Comparison of ENCODE assay signal across 8 mouse cellular contexts in the genomic region with DNA sequence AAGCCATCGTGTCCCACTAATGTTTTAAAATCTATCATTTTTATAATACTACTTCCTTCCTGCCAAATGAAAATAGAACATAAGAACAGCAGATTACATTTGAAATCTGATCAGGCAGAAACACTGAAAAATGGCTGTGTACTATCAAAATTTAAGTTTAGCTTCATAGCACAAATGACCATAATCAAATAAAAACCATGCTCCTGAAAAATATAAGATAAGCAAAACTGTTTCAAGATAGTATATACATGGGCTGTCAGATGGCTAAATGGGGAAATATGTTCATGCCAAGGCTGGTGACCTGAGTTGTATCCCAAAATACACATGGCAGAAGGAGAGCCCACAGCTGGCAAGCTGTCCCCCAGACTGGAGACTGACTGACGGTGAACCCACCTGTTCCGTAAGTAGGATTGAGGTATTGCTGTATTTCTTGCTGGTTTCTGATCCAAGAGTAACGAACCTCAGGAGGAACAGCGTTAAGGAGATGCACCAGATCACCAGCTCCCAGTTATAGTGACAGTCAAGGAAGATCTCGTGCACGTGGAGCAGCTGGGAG.
"Had no signal": no experiment of that assay in that cellular context is flagged by ENCODE, and none has a peak within 500 bp of the region (broad histone marks: within the 10 kb centered on the region; RNA-seq: fewer than 3 reads in every experiment).

No protein-coding gene starts in this region.

- DNase-seq: kidney, postnatal 10 days; kidney, postnatal 4 days; liver; lung, adult 18-20 months; right cerebral cortex, adult 18-20 months; right cerebral cortex, postnatal 25 days; thymus, postnatal 4 days had no signal

- ATAC-seq: midbrain, embryonic 13.5 days had no signal
